Mouse (Mus musculus): ENCODE data around the gene Pdia3. TPM values are rescaled to one million over a fixed set of nuclear protein-coding genes. Genes with fewer than 3 reads are reported as not detected.
A peak's percentile ranks its signal among the peaks of the same experiment; 100 is the strongest.

The Pdia3 gene
- polyA plus RNA-seq, 1 experiment from 2014 or later, result 473 TPM

DNA sequence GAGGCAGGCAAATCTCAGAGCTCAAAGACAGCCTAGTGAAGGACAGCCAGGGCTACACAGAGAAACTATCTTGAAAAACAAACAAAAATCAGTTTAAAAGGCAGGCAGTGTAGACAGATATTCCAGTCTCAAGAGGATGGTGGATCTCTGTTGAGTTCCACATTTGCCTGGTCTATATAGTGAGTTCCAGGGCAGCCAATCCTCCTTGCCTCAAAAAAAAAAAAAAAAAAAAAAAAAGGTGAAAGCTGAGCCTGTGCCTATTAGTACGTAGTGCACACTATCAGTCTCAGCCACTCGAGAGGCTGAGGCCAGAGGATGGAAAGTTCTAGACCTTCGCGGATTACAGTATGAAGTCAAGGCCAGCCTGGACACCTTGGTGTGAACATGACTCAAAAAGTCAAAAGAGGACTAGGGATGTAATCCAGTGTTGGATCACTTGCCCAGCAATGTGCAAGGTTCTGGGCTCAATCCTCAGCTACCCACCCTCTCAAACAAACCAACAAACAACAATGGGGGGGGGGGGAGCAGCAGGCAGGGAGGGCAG is 660 bp upstream of the Pdia3 start:
- no peaks in the 10 kb centered on the region for H3K27me3 ChIP-seq (ENCODE audit: control insufficient read depth, insufficient read depth, low read length)
- H3K4me3 ChIP-seq (ENCODE audit: low read length), result peak overlapping the region; percentile 90
- no peak for ATAC-seq (replicated peaks; ENCODE audit: extremely low read depth, insufficient read depth, low FRiP score)
- H3K27ac ChIP-seq (ENCODE audit: low read length), result peak overlapping the region; percentile 87
- H3K36me3 ChIP-seq (ENCODE audit: control insufficient read depth, insufficient read depth), result 0 out of 2 replicates have a peak, but pooled peaks cover under 1% of the 10 kb centered on the region
- H3K9ac ChIP-seq (ENCODE audit: low read length), result peak overlapping the region; percentile 99
- no peaks in the 10 kb centered on the region for H3K9me3 ChIP-seq (replicated peaks; ENCODE audit: control insufficient read depth, low read length)
- H3K4me2 ChIP-seq (ENCODE audit: low read depth, low read length), result peak overlapping the region; percentile 78
- H3K4me1 ChIP-seq (ENCODE audit: control insufficient read depth, insufficient read depth, low read length), result peaks cover 21% of the 10 kb centered on the region
- WGBS, result 2% methylated on average over 4 of the region's 4 CpGs

DNA sequence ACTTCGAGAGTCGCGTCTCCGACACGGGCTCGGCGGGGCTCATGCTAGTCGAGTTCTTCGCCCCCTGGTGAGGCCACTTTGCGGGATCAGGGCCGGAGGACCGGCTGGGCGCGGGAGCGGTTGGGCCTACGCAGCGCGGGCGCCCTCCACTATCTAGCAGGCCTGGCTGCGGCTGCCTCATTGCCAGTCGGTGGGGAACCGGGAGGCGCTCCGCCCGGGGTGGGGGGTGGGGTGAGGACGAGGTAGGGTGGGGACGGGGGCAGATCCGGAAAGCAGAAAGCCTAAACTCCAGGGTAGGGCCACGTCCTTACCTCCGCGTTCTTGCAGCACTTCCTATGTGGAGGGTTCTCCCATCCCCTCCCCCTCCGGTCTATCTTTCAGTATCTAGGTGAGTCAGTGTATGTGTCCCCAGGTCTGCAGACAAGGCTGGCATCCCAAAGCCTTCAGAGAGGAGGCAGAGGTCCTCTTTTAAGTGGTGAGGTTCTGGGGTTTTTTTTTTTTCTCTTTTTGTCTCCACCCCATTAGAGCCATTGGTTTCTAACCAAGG is 637 bp downstream of the Pdia3 start:
- Histone ChIP-seq H3K4me2 (ENCODE audit: low read depth, low read length) (peak overlapping the region; percentile 68), H3K4me3 (ENCODE audit: low read length) (peak overlapping the region; percentile 90), H3K9ac (ENCODE audit: low read length) (peak overlapping the region; percentile 99), H3K27me3 (ENCODE audit: control insufficient read depth, insufficient read depth, low read length) (no peaks in the 10 kb centered on the region), H3K27ac (ENCODE audit: low read length) (peak overlapping the region; percentile 97), H3K9me3 (replicated peaks; ENCODE audit: control insufficient read depth, low read length) (no peaks in the 10 kb centered on the region), H3K36me3 (ENCODE audit: control insufficient read depth, insufficient read depth) (peaks cover 9% of the 10 kb centered on the region), H3K4me1 (ENCODE audit: control insufficient read depth, insufficient read depth, low read length) (peaks cover 24% of the 10 kb centered on the region)
- WGBS, result under 1% methylated on average over 32 of the region's 32 CpGs
- peak; percentile 30 for ATAC-seq (replicated peaks; ENCODE audit: extremely low read depth, insufficient read depth, low FRiP score)

DNA sequence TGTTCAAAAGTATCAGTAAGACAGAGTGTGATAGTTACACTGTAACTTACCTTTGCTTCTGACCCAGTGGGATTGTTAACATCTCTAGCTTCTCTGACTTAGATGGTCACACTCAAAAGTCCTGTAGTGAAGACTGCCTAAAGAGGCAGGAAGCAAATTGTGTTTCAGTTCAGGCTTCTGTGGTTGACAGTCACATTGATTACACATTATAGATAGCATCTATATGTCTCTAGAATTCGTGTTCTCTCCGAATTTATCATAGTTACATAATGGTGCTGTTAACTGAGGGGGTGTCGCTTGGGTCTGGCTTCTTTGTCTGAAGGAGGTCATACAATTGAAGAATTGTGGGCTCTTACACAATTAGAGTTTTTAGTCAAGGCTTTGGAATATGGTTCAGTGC is 1.5 kb downstream of the Pdia3 start:
- peak overlapping the region; percentile 90 for H3K4me3 ChIP-seq (ENCODE audit: low read length)
- H3K4me1 ChIP-seq (ENCODE audit: control insufficient read depth, insufficient read depth, low read length), result peaks cover 24% of the 10 kb centered on the region
- peak overlapping the region; percentile 68 for H3K4me2 ChIP-seq (ENCODE audit: low read depth, low read length)
- ATAC-seq (replicated peaks; ENCODE audit: extremely low read depth, insufficient read depth, low FRiP score), result no peak
- peaks cover 9% of the 10 kb centered on the region for H3K36me3 ChIP-seq (ENCODE audit: control insufficient read depth, insufficient read depth)
- H3K9me3 ChIP-seq (replicated peaks; ENCODE audit: control insufficient read depth, low read length), result no peaks in the 10 kb centered on the region
- 32% methylated on average over 3 of the region's 3 CpGs for WGBS
- 0 out of 2 replicates have a peak overlapping the region, but pooled peaks have one; percentile 13 for H3K27ac ChIP-seq (ENCODE audit: low read length)
- H3K9ac ChIP-seq (ENCODE audit: low read length), result peak overlapping the region; percentile 99
- H3K27me3 ChIP-seq (ENCODE audit: control insufficient read depth, insufficient read depth, low read length), result no peaks in the 10 kb centered on the region

DNA sequence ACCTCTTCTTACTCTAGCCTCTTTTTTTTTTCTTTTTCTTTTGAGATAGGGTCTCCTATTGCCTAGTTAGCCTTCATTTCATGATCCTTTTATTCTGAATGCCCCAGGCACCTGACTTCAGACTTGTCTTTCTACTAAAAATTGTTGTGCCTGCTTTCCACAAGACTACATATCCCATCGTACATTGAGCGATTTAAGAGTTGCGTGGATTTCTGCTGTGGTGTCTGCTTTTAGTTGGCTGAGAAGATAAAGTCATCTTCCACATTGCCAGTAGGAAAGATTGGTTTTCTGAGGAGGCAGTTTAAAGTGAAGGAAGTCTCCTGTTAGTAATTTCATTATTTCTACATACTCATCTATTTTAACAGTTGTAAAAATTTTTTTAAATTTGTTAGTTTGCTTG is 2.0 kb downstream of the Pdia3 start:
- Histone ChIP-seq H3K4me2 (ENCODE audit: low read depth, low read length) (peak overlapping the region; percentile 68), H3K4me1 (ENCODE audit: control insufficient read depth, insufficient read depth, low read length) (peaks cover 24% of the 10 kb centered on the region), H3K27ac (ENCODE audit: low read length) (no peak overlapping the region), H3K9me3 (replicated peaks; ENCODE audit: control insufficient read depth, low read length) (no peaks in the 10 kb centered on the region), H3K4me3 (ENCODE audit: low read length) (peak overlapping the region; percentile 90), H3K36me3 (ENCODE audit: control insufficient read depth, insufficient read depth) (peaks cover 9% of the 10 kb centered on the region), H3K27me3 (ENCODE audit: control insufficient read depth, insufficient read depth, low read length) (no peaks in the 10 kb centered on the region), H3K9ac (ENCODE audit: low read length) (peak overlapping the region; percentile 99; the same call in 1 of the 2 replicates)
- WGBS, result 50% methylated on average over 3 of the region's 3 CpGs
- ATAC-seq (replicated peaks; ENCODE audit: extremely low read depth, insufficient read depth, low FRiP score), result no peak

DNA sequence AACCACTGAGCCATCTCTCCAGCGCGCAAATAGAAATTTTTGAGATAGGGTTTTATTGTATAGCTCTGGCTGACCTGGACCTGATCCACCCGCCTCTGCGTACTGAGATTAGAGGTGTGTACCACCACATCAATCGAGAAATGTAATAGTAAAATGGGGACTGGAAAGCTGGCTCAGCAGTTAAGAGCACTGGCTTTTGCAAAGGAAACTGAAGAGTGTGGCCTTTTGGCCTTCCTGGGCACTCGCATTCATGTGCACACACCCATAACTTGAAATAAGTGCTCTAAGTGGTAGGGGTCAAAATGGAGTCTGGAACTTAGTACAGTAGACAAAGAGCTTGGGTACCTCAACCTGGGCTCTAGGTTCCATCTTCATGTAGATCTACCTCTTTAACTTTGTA is 2.8 kb downstream of the Pdia3 start:
- peaks cover 24% of the 10 kb centered on the region for H3K4me1 ChIP-seq (ENCODE audit: control insufficient read depth, insufficient read depth, low read length)
- H3K4me2 ChIP-seq (ENCODE audit: low read depth, low read length), result peak overlapping the region; percentile 68
- no peaks in the 10 kb centered on the region for H3K27me3 ChIP-seq (ENCODE audit: control insufficient read depth, insufficient read depth, low read length)
- no peak for ATAC-seq (replicated peaks; ENCODE audit: extremely low read depth, insufficient read depth, low FRiP score)
- H3K27ac ChIP-seq (ENCODE audit: low read length), result no peak overlapping the region
- H3K9ac ChIP-seq (ENCODE audit: low read length), result no peak overlapping the region
- H3K36me3 ChIP-seq (ENCODE audit: control insufficient read depth, insufficient read depth), result peaks cover 13% of the 10 kb centered on the region
- H3K4me3 ChIP-seq (ENCODE audit: low read length), result peak overlapping the region; percentile 9
- no peaks in the 10 kb centered on the region for H3K9me3 ChIP-seq (replicated peaks; ENCODE audit: control insufficient read depth, low read length)
- 76% methylated on average over 6 of the region's 6 CpGs for WGBS

DNA sequence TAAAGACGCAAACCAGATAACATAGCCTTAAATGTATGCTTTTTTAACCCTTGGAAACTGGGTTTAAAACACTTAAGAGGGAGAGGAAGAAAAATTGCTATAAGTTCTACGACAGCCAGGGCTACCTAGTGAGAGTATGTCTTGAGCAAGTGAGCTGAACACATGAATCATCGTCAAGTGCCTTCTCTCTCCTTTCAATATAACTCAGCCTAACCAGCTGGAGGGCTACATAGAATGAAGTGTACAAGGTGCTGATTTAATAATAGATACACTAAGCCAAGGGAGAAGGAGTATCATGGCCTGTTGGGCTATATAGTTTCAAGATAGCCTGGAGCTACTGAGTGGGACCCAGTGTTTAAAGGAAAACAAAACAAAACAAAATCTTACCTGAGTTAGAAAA is 4.9 kb downstream of the Pdia3 start:
- H3K4me3 ChIP-seq (ENCODE audit: low read length), result no peak overlapping the region
- ATAC-seq (replicated peaks; ENCODE audit: extremely low read depth, insufficient read depth, low FRiP score), result no peak
- peaks cover 30% of the 10 kb centered on the region for H3K36me3 ChIP-seq (ENCODE audit: control insufficient read depth, insufficient read depth)
- WGBS, result 77% methylated on average over 3 of the region's 3 CpGs
- H3K27ac ChIP-seq (ENCODE audit: low read length), result no peak overlapping the region
- no peaks in the 10 kb centered on the region for H3K27me3 ChIP-seq (ENCODE audit: control insufficient read depth, insufficient read depth, low read length)
- no peak overlapping the region for H3K4me2 ChIP-seq (ENCODE audit: low read depth, low read length)
- H3K4me1 ChIP-seq (ENCODE audit: control insufficient read depth, insufficient read depth, low read length), result peaks cover 21% of the 10 kb centered on the region
- H3K9ac ChIP-seq (ENCODE audit: low read length), result no peak overlapping the region
- no peaks in the 10 kb centered on the region for H3K9me3 ChIP-seq (replicated peaks; ENCODE audit: control insufficient read depth, low read length)

DNA sequence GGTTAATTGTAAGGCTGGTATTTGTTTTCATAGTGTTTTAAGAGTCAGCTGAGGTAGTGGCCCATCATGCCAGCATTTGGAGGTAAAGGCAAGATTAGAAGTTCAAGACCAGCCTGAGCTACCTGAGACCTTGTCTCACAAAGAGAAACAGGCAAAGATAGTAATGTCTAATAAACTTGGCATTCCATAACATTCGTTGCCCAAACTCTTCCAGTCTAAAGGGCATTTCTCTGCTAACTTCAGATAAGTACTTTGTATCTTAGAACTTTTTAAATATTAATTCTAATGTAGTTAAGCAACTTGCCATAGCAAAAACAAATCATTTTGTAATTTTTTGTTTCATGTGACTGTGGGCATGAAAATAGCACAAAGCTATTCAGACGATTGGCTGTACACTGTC is 9.6 kb downstream of the Pdia3 start:
- Histone ChIP-seq H3K4me1 (ENCODE audit: control insufficient read depth, insufficient read depth, low read length) (0 out of 2 replicates have a peak, but pooled peaks cover 3% of the 10 kb centered on the region), H3K36me3 (ENCODE audit: control insufficient read depth, insufficient read depth) (peaks cover 58% of the 10 kb centered on the region), H3K27ac (ENCODE audit: low read length) (no peak overlapping the region), H3K4me3 (ENCODE audit: low read length) (no peak overlapping the region), H3K9ac (ENCODE audit: low read length) (no peak overlapping the region), H3K4me2 (ENCODE audit: low read depth, low read length) (no peak overlapping the region), H3K9me3 (replicated peaks; ENCODE audit: control insufficient read depth, low read length) (no peaks in the 10 kb centered on the region), H3K27me3 (ENCODE audit: control insufficient read depth, insufficient read depth, low read length) (no peaks in the 10 kb centered on the region)
- ATAC-seq (replicated peaks; ENCODE audit: extremely low read depth, insufficient read depth, low FRiP score), result no peak
- WGBS, result 88% methylated on average over 2 of the region's 2 CpGs

DNA sequence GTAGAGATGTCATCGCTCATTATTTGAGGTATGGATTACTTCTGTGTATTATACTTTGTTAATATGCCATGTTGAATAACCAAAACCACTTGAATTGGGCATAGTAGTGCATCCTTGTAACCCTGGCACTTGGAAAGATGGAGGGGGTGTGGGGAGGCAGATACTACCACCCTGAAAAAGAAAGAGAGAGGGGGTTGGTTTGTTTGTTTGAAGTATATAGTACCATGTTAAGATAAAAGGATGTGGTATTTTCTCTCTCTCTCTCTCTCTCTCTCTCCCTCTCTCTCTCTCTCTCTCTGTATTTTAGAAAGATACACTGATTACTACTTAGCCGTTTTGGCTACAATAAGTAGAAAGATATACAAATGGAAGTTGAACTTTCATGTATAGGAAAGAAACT is 12.3 kb downstream of the Pdia3 start:
- no peak for ATAC-seq (replicated peaks; ENCODE audit: extremely low read depth, insufficient read depth, low FRiP score)
- 83% methylated on average over 2 of the region's 2 CpGs for WGBS
- H3K4me2 ChIP-seq (ENCODE audit: low read depth, low read length), result no peak overlapping the region
- H3K4me1 ChIP-seq (ENCODE audit: control insufficient read depth, insufficient read depth, low read length), result no peaks in the 10 kb centered on the region
- no peaks in the 10 kb centered on the region for H3K9me3 ChIP-seq (replicated peaks; ENCODE audit: control insufficient read depth, low read length)
- peaks cover 72% of the 10 kb centered on the region for H3K36me3 ChIP-seq (ENCODE audit: control insufficient read depth, insufficient read depth)
- no peaks in the 10 kb centered on the region for H3K27me3 ChIP-seq (ENCODE audit: control insufficient read depth, insufficient read depth, low read length)
- no peak overlapping the region for H3K9ac ChIP-seq (ENCODE audit: low read length)
- no peak overlapping the region for H3K4me3 ChIP-seq (ENCODE audit: low read length)
- no peak overlapping the region for H3K27ac ChIP-seq (ENCODE audit: low read length)

DNA sequence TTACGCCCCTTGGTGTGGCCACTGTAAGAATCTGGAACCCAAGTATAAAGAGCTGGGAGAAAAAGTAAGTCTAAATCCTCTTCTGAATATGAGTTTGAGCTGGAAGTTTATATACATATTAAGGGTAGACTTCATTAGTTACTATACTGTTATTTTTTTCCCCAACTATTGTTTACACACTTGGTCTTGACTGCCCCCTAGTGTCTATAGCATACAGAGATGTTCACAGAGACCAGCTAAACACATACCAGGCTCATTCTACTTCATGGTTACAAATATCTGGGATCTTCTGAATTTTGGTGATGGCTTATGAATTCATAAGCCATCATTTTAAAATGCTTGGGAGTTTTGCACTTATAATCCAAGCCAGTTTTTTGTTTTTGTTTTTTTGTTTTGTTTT is 21.3 kb downstream of the Pdia3 start:
- no peak for ATAC-seq (replicated peaks; ENCODE audit: extremely low read depth, insufficient read depth, low FRiP score)
- no peaks in the 10 kb centered on the region for H3K9me3 ChIP-seq (replicated peaks; ENCODE audit: control insufficient read depth, low read length)
- WGBS, result 100% methylated on average over 1 of the region's 1 CpGs
- H3K27me3 ChIP-seq (ENCODE audit: control insufficient read depth, insufficient read depth, low read length), result no peaks in the 10 kb centered on the region
- H3K4me2 ChIP-seq (ENCODE audit: low read depth, low read length), result no peak overlapping the region
- no peak overlapping the region for H3K9ac ChIP-seq (ENCODE audit: low read length)
- no peak overlapping the region for H3K4me3 ChIP-seq (ENCODE audit: low read length)
- no peak overlapping the region for H3K27ac ChIP-seq (ENCODE audit: low read length)
- H3K4me1 ChIP-seq (ENCODE audit: control insufficient read depth, insufficient read depth, low read length), result no peaks in the 10 kb centered on the region
- H3K36me3 ChIP-seq (ENCODE audit: control insufficient read depth, insufficient read depth), result peaks cover 78% of the 10 kb centered on the region
